Mouse (Mus musculus) brain, embryonic 14.5 days (tissue): ENCODE data around the gene Rab1a.

ENCODE experiments used
- CTCF ChIP-seq: fragments of 200-500 bp; IDR thresholded peaks from 2 replicates; pipeline ENCODE4 v1.5.1; 2012; ENCODE audit warnings: inconsistent platforms, mild to moderate bottlenecking, moderate library complexity, borderline replicate concordance; ENCODE audit not compliant: insufficient read depth, insufficient read length; ENCODE audit errors: extremely low read depth
- POLR2A ChIP-seq: fragments of 200-500 bp; IDR thresholded peaks from 2 replicates; pipeline ENCODE4 v1.6.1; 2012; ENCODE audit warnings: mild to moderate bottlenecking, inconsistent platforms, borderline replicate concordance; ENCODE audit not compliant: poor library complexity, insufficient read depth, insufficient read length, severe bottlenecking; ENCODE audit errors: extremely low read depth

DNA sequence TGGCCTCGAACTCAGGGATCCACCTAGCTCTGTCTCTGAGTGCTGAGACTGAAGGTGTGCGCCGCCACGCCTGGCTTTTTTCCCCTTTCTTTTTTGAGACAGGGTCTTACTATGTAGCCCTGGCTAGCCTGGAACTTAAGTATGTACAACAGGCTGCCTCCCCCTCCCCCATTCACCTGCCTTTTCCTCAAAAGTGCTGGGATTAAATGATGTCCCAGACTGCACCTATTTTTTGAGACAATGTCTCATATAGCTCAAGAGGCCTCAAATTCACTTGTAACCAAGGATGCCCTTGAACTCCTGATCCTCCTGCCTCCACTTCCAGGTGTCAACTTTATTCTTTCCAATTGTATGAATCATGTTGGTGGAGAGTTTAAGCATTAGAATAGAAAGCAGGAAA, 24.7 kb downstream of the Rab1a start:
- TF ChIP-seq POLR2A (no peak), CTCF (no peak)
